Mouse (Mus musculus) inflammation-experienced regulatory T-cells, adult 6 months (primary cell): ENCODE results near the gene Mafg. TPM values are rescaled to one million over a fixed set of nuclear protein-coding genes. Genes with fewer than 3 reads are reported as not detected.

Experiments used
- ATAC-seq: one replicate; pipeline ENCODE4 v1.8.0; 2017
- polyA plus RNA-seq, 3 experiments: library from polyadenylated mRNA; unstranded; fragments of 100-300 nt; shearing (Covaris generic); gene quantifications; one replicate each; pipeline ENCODE4 v1.2.1; 2017

Gene Mafg
- polyA plus RNA-seq, 3 experiments from 2014 or later = 15.3 to 15.8 (median 15.5) TPM

GRCm38 (mm10) chr11:120643601-120643987 is 10.2 kb upstream of the Mafg start, which contains the start of gene Pycr1:
Pycr1 (minus strand) TSS chr11:120643769.
- peak; percentile 100 for ATAC-seq

- ATAC-seq = peak; percentile 39
Observed at GRCm38 (mm10) chr11:120642939-120643600, 9.7 kb upstream of the Mafg start.

GRCm38 (mm10) chr11:120641869-120642268 is 8.5 kb upstream of the Mafg start:
- ATAC-seq = no peak

- ATAC-seq = no peak
Observed at GRCm38 (mm10) chr11:120641255-120641654, 7.9 kb upstream of the Mafg start.

- no peak for ATAC-seq
Observed at GRCm38 (mm10) chr11:120634810-120635209, 1.4 kb upstream of the Mafg start.

GRCm38 (mm10) chr11:120632559-120633519 is 561 bp downstream of the Mafg start:
- ATAC-seq = no peak

- ATAC-seq = no peak
Observed at GRCm38 (mm10) chr11:120631726-120632448, 1.5 kb downstream of the Mafg start.

- peak; percentile 52 for ATAC-seq
Observed at GRCm38 (mm10) chr11:120630881-120631725, 2.3 kb downstream of the Mafg start.

GRCm38 (mm10) chr11:120630401-120630871 is 3.0 kb downstream of the Mafg start:
- no peak for ATAC-seq

GRCm38 (mm10) chr11:120629911-120630310 is 3.5 kb downstream of the Mafg start:
- ATAC-seq = no peak

GRCm38 (mm10) chr11:120629341-120629730 is 4.1 kb downstream of the Mafg start:
- ATAC-seq = peak; percentile 18

- no peak for ATAC-seq
Observed at GRCm38 (mm10) chr11:120628601-120629340, 4.6 kb downstream of the Mafg start.

- peak; percentile 43 for ATAC-seq
Observed at GRCm38 (mm10) chr11:120627468-120628300, 5.7 kb downstream of the Mafg start.

GRCm38 (mm10) chr11:120626785-120627467 is 6.5 kb downstream of the Mafg start:
- no peak for ATAC-seq

- ATAC-seq = no peak
Observed at GRCm38 (mm10) chr11:120625152-120625775, 8.1 kb downstream of the Mafg start, which contains the start of gene Sirt7. Sirt7 (minus strand) TSS chr11:120625240.

GRCm38 (mm10) chr11:120624680-120625111 is 8.7 kb downstream of the Mafg start:
- ATAC-seq = peak; percentile 70

- peak; percentile 30 for ATAC-seq
Observed at GRCm38 (mm10) chr11:120623961-120624679, 9.3 kb downstream of the Mafg start.

GRCm38 (mm10) chr11:120622805-120623204 is 10.6 kb downstream of the Mafg start:
- no peak for ATAC-seq
